Mouse (Mus musculus) olfactory bulb, adult 2 months (tissue): ENCODE results near the gene Amz1.

ENCODE experiments used
- CTCF ChIP-seq: fragments of 200-500 bp; IDR thresholded peaks from 2 replicates; pipeline ENCODE4 v1.5.1; 2012; ENCODE audit warnings: low read depth, mild to moderate bottlenecking, low read length, moderate library complexity; ENCODE audit not compliant: insufficient read depth
- POLR2A ChIP-seq: fragments of 200-500 bp; IDR thresholded peaks from 2 replicates; pipeline ENCODE4 v1.6.1; 2012; ENCODE audit warnings: mild to moderate bottlenecking, low read depth, low read length, moderate library complexity; ENCODE audit not compliant: insufficient read depth

DNA sequence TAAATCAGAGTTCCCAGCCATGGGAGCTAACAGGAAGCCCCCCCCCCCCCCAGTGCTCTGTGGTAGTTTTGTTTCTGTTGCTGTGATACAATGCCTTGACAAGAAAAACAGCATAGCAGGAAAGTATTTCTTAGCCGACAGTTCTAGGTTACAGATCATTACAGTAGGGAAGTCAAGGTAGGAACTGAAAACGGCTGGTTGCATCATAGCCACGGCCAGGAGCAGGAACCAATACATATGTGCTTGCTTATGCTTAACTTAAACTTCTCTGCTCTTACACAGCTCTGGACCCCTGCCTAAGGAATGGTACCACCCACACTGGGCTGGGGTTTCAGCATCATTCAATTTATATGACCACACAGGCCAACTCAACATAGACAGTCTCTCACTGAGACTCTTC is 9.4 kb downstream of the Amz1 start:
- no peak for TF ChIP-seq CTCF
- no peak for TF ChIP-seq POLR2A
